ENCODE assay signal across 8 mouse cellular contexts in the genomic region with DNA sequence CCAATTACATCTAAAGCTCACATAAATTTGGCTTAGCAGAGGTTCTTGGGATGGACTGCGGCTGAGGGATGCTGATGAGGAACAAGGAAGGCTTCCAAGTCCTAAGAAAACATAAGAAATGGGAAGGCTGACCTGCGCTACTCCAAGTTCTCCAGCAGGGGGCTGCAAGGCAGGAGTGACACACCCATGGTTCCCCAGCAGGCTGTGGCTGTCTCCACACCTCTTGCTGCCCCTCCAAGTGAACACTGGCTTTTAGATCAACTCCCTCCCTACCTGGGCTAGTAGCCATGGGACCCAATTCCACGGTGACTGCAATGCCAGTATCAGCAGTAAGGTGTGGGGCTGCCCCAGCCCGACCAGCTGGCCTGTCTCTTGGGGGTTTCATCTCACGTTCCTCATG. TPM values are rescaled to one million over a fixed set of nuclear protein-coding genes. Genes with fewer than 3 reads are reported as not detected.
DNase-seq lines count a peak whose midpoint lies in the region; ATAC-seq and TF ChIP-seq lines count a peak whose summit lies in the region.

No protein-coding gene starts in this region.

- no peak overlapping the region for H3K9ac ChIP-seq in ES-E14 (ENCODE audit: insufficient read depth, low read depth, low read length, poor library complexity, severe bottlenecking)
- H3K9ac ChIP-seq in embryonic facial prominence, embryonic 11.5 days (replicated peaks; ENCODE audit: low read length), result no peak overlapping the region

- in situ Hi-C loops in ES-E14 (cut with MboI; ENCODE audit: low sequenced_read_pairs in 2 of 2, unreplicated experiment in 2 of 2), result no loop called here

- H3K4me3 ChIP-seq in ES-E14 (ENCODE audit: insufficient read depth in 1 of 2, low read depth in 1 of 2, low read length in 2 of 2, poor library complexity in 1 of 2, severe bottlenecking in 1 of 2), result no peak overlapping the region
- no peak overlapping the region for H3K4me3 ChIP-seq in embryonic facial prominence, embryonic 11.5 days (ENCODE audit: low read depth, low read length)

- no peak overlapping the region for H3K27ac ChIP-seq in ES-E14 (ENCODE audit: insufficient read depth, low read depth, low read length, poor library complexity, severe bottlenecking)
- H3K27ac ChIP-seq in embryonic facial prominence, embryonic 11.5 days (replicated peaks; ENCODE audit: low read depth, low read length), result no peak overlapping the region

- peaks cover 12% of the 10 kb centered on the region for H3K36me3 ChIP-seq in ES-E14 (ENCODE audit: control insufficient read depth, insufficient read depth, low read length, poor library complexity, severe bottlenecking)
- peaks cover 11% of the 10 kb centered on the region; the same call in 1 of the 2 replicates for H3K36me3 ChIP-seq in embryonic facial prominence, embryonic 11.5 days (replicated peaks; ENCODE audit: control insufficient read depth, insufficient read depth, low read depth, low read length)

- H3K4me1 ChIP-seq in ES-E14 (ENCODE audit: control insufficient read depth in 2 of 2, insufficient read depth in 2 of 2, low read length in 2 of 2, poor library complexity in 1 of 2), result no peaks in the 10 kb centered on the region; a peak in 1 of 4 replicates
- no peaks in the 10 kb centered on the region for H3K4me1 ChIP-seq in embryonic facial prominence, embryonic 11.5 days (ENCODE audit: control insufficient read depth, insufficient read depth, low read length)

- WGBS in embryonic facial prominence, embryonic 11.5 days, result 52% methylated on average over 5 of the region's 5 CpGs

- ATAC-seq in embryonic facial prominence, embryonic 11.5 days (replicated peaks; ENCODE audit: insufficient number of reproducible peaks, low FRiP score, low TSS enrichment, low read depth), result peak; percentile 77; the same call in 1 of the 2 replicates

- intact Hi-C loops in heart, postnatal 10 days (cut with DNase I), result loop anchor here (1.0 to 5.0 kb wide), 3 partner anchors 25 to 137 kb away; a partner anchor contains a TSS

- peak; percentile 61 for DNase-seq in ES-E14 (ENCODE audit: low read depth, low spot score)
- DNase-seq in adrenal gland, postnatal 14 days, result peak; percentile 74
- DNase-seq in embryonic facial prominence, embryonic 11.5 days (ENCODE audit: low spot score), result peak; percentile 83
- DNase-seq in heart, postnatal 10 days, result peak; percentile 77 to 85
- peak; percentile 49 to 79 for DNase-seq in kidney, postnatal 36 days
- peak; percentile 80 for DNase-seq in lung, postnatal 36 days
- peak; percentile 39 for DNase-seq in retina, postnatal 7 days (ENCODE audit: low read depth, low spot score)
- peak; percentile 45 for DNase-seq in yolk sac, embryonic 10.5 days (ENCODE audit: low spot score)

- H3K27me3 ChIP-seq in embryonic facial prominence, embryonic 11.5 days (ENCODE audit: control insufficient read depth, insufficient read depth, low read length), result no peaks in the 10 kb centered on the region

- no peak overlapping the region for H3K4me2 ChIP-seq in embryonic facial prominence, embryonic 11.5 days (ENCODE audit: low read depth, low read length)

- no peaks in the 10 kb centered on the region for H3K9me3 ChIP-seq in ES-E14 (ENCODE audit: control insufficient read depth, insufficient read depth, low read depth, low read length)
- H3K9me3 ChIP-seq in embryonic facial prominence, embryonic 11.5 days (replicated peaks; ENCODE audit: control insufficient read depth, low read length), result no peaks in the 10 kb centered on the region

TF ChIP-seq in ES-E14, 5 proteins besides CTCF, POLR2A, EP300 and RAD21:
- TF ChIP-seq ZNF384 (IDR thresholded peaks at IDR 0.05; ENCODE audit: low read depth, low read length), result no peak
- TF ChIP-seq ZC3H11A (IDR thresholded peaks at IDR 0.05; ENCODE audit: borderline replicate concordance, low read depth, low read length), result peak; percentile 59; the same call in 1 of the 2 replicates

RNA-seq across cellular contexts. Expression of a gene that starts 43.4 kb away (rescaled TPM):
- total RNA-seq in ES-E14 (2012; rRNA removed), result 152 and 242 TPM in 2 replicates
- total RNA-seq in adrenal gland, postnatal 14 days (2021), result 40.0 and 42.3 TPM in 2 replicates
- polyA plus RNA-seq in embryonic facial prominence, embryonic 11.5 days (2014; fragmentation: Nextera tagmentation; extraction: Ambion mirVana), result 31.4 and 36.0 TPM in 2 replicates
- 10 to 100 TPM; 25.7 to 28.7 TPM for total RNA-seq in heart, postnatal 10 days (2021)
